Mouse (Mus musculus) neural tube, embryonic 15.5 days (tissue): ENCODE measurements around the gene Trpt1. TPM values are rescaled to one million over a fixed set of nuclear protein-coding genes. Genes with fewer than 3 reads are reported as not detected.
"Not testable (repeated sequence)": the region's sequence is repeated elsewhere in the genome, so short reads cannot be mapped to it uniquely, and the experiment has no call there.

ENCODE experiments used
- ATAC-seq: fragments of 200-750 bp; cut with Nextera tagmentation; 2 replicates; pipeline ENCODE4 v1.8.0; 2017; ENCODE audit warnings: mild to moderate bottlenecking, moderate TSS enrichment, moderate library complexity; ENCODE audit not compliant: low FRiP score
- H3K27ac ChIP-seq: fragments of 300-500 bp; sonication (generic); replicated peaks from 2 replicates; pipeline ENCODE4 v1.5.1; 2015; ENCODE audit warnings: mild to moderate bottlenecking, inconsistent platforms
- H3K27me3 ChIP-seq: fragments of 300-500 bp; sonication (generic); replicated peaks from 2 replicates; pipeline ENCODE4 v1.6.1; 2015; ENCODE audit warnings: inconsistent platforms
- H3K36me3 ChIP-seq: fragments of 300-500 bp; sonication (generic); 2 replicates; pipeline ENCODE4 v1.6.1; 2015; ENCODE audit warnings: inconsistent platforms
- H3K4me1 ChIP-seq: fragments of 300-500 bp; sonication (generic); 2 replicates; pipeline ENCODE4 v1.6.1; 2015; ENCODE audit warnings: inconsistent platforms
- H3K4me2 ChIP-seq: fragments of 300-500 bp; sonication (generic); 2 replicates; pipeline ENCODE4 v1.6.1; 2015; ENCODE audit warnings: inconsistent platforms, mild to moderate bottlenecking, moderate library complexity
- H3K4me3 ChIP-seq: fragments of 300-500 bp; sonication (generic); replicated peaks from 2 replicates; pipeline ENCODE4 v1.5.1; 2015; ENCODE audit warnings: mild to moderate bottlenecking, inconsistent platforms
- H3K9ac ChIP-seq: fragments of 300-500 bp; sonication (generic); replicated peaks from 2 replicates; pipeline ENCODE4 v1.6.1; 2015; ENCODE audit warnings: mild to moderate bottlenecking, inconsistent platforms
- H3K9me3 ChIP-seq: fragments of 300-500 bp; sonication (generic); replicated peaks from 2 replicates; pipeline ENCODE4 v1.6.1; 2016; ENCODE audit warnings: inconsistent platforms
- WGBS: fragments of 180-500 bp; shearing (Covaris S2); methylation state at CpG from one replicate; pipeline ENCODE4 v1.1.7; 2015; ENCODE audit warnings: mixed read lengths; 5-methylcytosine and 5-hydroxymethylcytosine counted together
- polyA plus RNA-seq: library from polyadenylated mRNA; unstranded; fragments of >200 nt; fragmentation: Nextera tagmentation; extraction: Ambion mirVana; gene quantifications from 2 replicates; pipeline ENCODE4 v1.2.1, GENCODE M21; 2015

Trpt1 gene
- polyA plus RNA-seq, 1 experiment from 2014 or later: 22.1 TPM

- Histone ChIP-seq H3K9ac (peak overlapping the region; percentile 92; the same call in 1 of the 2 replicates), H3K27ac (peak overlapping the region; percentile 86), H3K4me1 (peaks cover 33% of the 10 kb centered on the region), H3K4me3 (peak overlapping the region; percentile 80), H3K27me3 (no peaks in the 10 kb centered on the region), H3K9me3 (no peaks in the 10 kb centered on the region), H3K4me2 (peak overlapping the region; percentile 88), H3K36me3 (peaks cover 27% of the 10 kb centered on the region)
- ATAC-seq: no peak
- WGBS: 83% methylated on average over 10 of the region's 10 CpGs
Measured at GRCm38 (mm10) chr19:6985951-6986708, 9.8 kb upstream of the Trpt1 start.

- Histone ChIP-seq H3K4me1 (peaks cover 38% of the 10 kb centered on the region), H3K4me3 (peak within 1 kb of the TSS; percentile 80), H3K9me3 (no peaks in the 10 kb centered on the region), H3K36me3 (peaks cover 24% of the 10 kb centered on the region), H3K9ac (peak within 1 kb of the TSS; percentile 92), H3K27ac (peak within 1 kb of the TSS; percentile 86), H3K4me2 (peak within 1 kb of the TSS; percentile 88), H3K27me3 (no peaks in the 10 kb centered on the region)
- WGBS: under 1% methylated on average over 65 of the region's 85 CpGs
- peak; percentile 56 for ATAC-seq
Measured at GRCm38 (mm10) chr19:6987061-6987903, 8.6 kb upstream of the Trpt1 start, which contains the start of gene Vegfb. TSS of gene Vegfb (minus strand) at chr19:6987651.

GRCm38 (mm10) chr19:6987904-6988285 is 8.0 kb upstream of the Trpt1 start:
- Histone ChIP-seq H3K36me3 (peaks cover 18% of the 10 kb centered on the region), H3K27ac (peak overlapping the region; percentile 86), H3K9ac (peak overlapping the region; percentile 92), H3K4me3 (peak overlapping the region; percentile 80), H3K27me3 (no peaks in the 10 kb centered on the region), H3K9me3 (no peaks in the 10 kb centered on the region), H3K4me2 (peak overlapping the region; percentile 88), H3K4me1 (peaks cover 41% of the 10 kb centered on the region)
- 3% methylated on average over 8 of the region's 8 CpGs for WGBS
- ATAC-seq: 0 out of 2 replicates have a peak, but pooled peaks have one; percentile 0

- no peaks in the 10 kb centered on the region for H3K9me3 ChIP-seq
- no peak overlapping the region for H3K4me2 ChIP-seq
- no peak overlapping the region for H3K9ac ChIP-seq
- no peak overlapping the region for H3K27ac ChIP-seq
- H3K4me1 ChIP-seq: peaks cover 50% of the 10 kb centered on the region
- no peak overlapping the region for H3K4me3 ChIP-seq
- WGBS: 95% methylated on average over 8 of the region's 8 CpGs
- H3K36me3 ChIP-seq: peaks cover 12% of the 10 kb centered on the region
- no peaks in the 10 kb centered on the region for H3K27me3 ChIP-seq
- no peak for ATAC-seq
Measured at GRCm38 (mm10) chr19:6989251-6989650, 6.7 kb upstream of the Trpt1 start.

- no peak overlapping the region for H3K9ac ChIP-seq
- WGBS: 86% methylated on average over 6 of the region's 6 CpGs
- H3K4me2 ChIP-seq: no peak overlapping the region
- H3K9me3 ChIP-seq: no peaks in the 10 kb centered on the region
- no peaks in the 10 kb centered on the region for H3K27me3 ChIP-seq
- no peak overlapping the region for H3K27ac ChIP-seq
- peaks cover 58% of the 10 kb centered on the region for H3K4me1 ChIP-seq
- H3K36me3 ChIP-seq: 0 out of 2 replicates have a peak, but pooled peaks cover under 1% of the 10 kb centered on the region
- ATAC-seq: no peak
- no peak overlapping the region for H3K4me3 ChIP-seq
Measured at GRCm38 (mm10) chr19:6990712-6991111, 5.2 kb upstream of the Trpt1 start.

GRCm38 (mm10) chr19:6991166-6991565 is 4.8 kb upstream of the Trpt1 start:
- not testable (repeated sequence) for H3K9me3 ChIP-seq, H3K27me3 ChIP-seq, H3K9ac ChIP-seq, ATAC-seq, H3K4me2 ChIP-seq, H3K4me3 ChIP-seq, H3K36me3 ChIP-seq, H3K27ac ChIP-seq
- 94% methylated on average over 6 of the region's 6 CpGs for WGBS
- peaks cover 54% of the 10 kb centered on the region for H3K4me1 ChIP-seq

GRCm38 (mm10) chr19:6992011-6992858 is 3.7 kb upstream of the Trpt1 start, which contains the start of gene Dnajc4:
TSS of gene Dnajc4 (minus strand) at chr19:6992572.
- H3K9ac ChIP-seq: peak within 1 kb of the TSS; percentile 63
- H3K9me3 ChIP-seq: no peaks in the 10 kb centered on the region
- no peaks in the 10 kb centered on the region for H3K27me3 ChIP-seq
- H3K27ac ChIP-seq: peak within 1 kb of the TSS; percentile 66
- peak; percentile 92 for ATAC-seq
- peak within 1 kb of the TSS; percentile 49 for H3K4me3 ChIP-seq
- H3K36me3 ChIP-seq: no peaks in the 10 kb centered on the region
- WGBS: 2% methylated on average over 37 of the region's 37 CpGs
- peak within 1 kb of the TSS; percentile 89 for H3K4me2 ChIP-seq
- H3K4me1 ChIP-seq: peaks cover 55% of the 10 kb centered on the region

GRCm38 (mm10) chr19:6993011-6993770 is 2.7 kb upstream of the Trpt1 start:
- 0 out of 2 replicates have a peak, but pooled peaks have one; percentile 1 for ATAC-seq
- Histone ChIP-seq H3K4me1 (peaks cover 57% of the 10 kb centered on the region), H3K36me3 (no peaks in the 10 kb centered on the region), H3K9ac (peak overlapping the region; percentile 42), H3K27ac (peak overlapping the region; percentile 45; the same call in 1 of the 2 replicates), H3K4me2 (peak overlapping the region; percentile 89), H3K4me3 (peak overlapping the region; percentile 49), H3K27me3 (no peaks in the 10 kb centered on the region), H3K9me3 (no peaks in the 10 kb centered on the region)
- WGBS: 63% methylated on average over 14 of the region's 14 CpGs

GRCm38 (mm10) chr19:6994002-6994401 is 1.9 kb upstream of the Trpt1 start:
- Histone ChIP-seq H3K4me2 (no peak overlapping the region), H3K4me3 (no peak overlapping the region), H3K27me3 (no peaks in the 10 kb centered on the region), H3K27ac (no peak overlapping the region), H3K36me3 (peaks cover 5% of the 10 kb centered on the region), H3K9me3 (no peaks in the 10 kb centered on the region), H3K4me1 (peaks cover 54% of the 10 kb centered on the region), H3K9ac (no peak overlapping the region)
- 91% methylated on average over 8 of the region's 8 CpGs for WGBS
- no peak for ATAC-seq

- peaks cover 54% of the 10 kb centered on the region for H3K4me1 ChIP-seq
- H3K27me3 ChIP-seq: no peaks in the 10 kb centered on the region
- no peak for ATAC-seq
- H3K36me3 ChIP-seq: peaks cover 10% of the 10 kb centered on the region
- H3K9ac ChIP-seq: peak overlapping the region; percentile 78; the same call in 1 of the 2 replicates
- WGBS: 88% methylated on average over 8 of the region's 8 CpGs
- H3K9me3 ChIP-seq: no peaks in the 10 kb centered on the region
- peak overlapping the region; percentile 90 for H3K4me2 ChIP-seq
- H3K27ac ChIP-seq: no peak overlapping the region
- no peak overlapping the region; the same call in 1 of the 2 replicates for H3K4me3 ChIP-seq
Measured at GRCm38 (mm10) chr19:6994489-6994888, 1.4 kb upstream of the Trpt1 start.
